ENCODE assay signal across 21 mouse cellular contexts in genomic region chr14:32477581-32477980, GRCm38 (mm10).
DNase-seq lines count a peak whose midpoint lies in the region; ATAC-seq lines count a peak whose summit lies in the region.
"Had no signal": no experiment of that assay in that cellular context is flagged by ENCODE, and none has a peak within 500 bp of the region (broad histone marks: within the 10 kb centered on the region; RNA-seq: fewer than 3 reads in every experiment).

No protein-coding gene starts in this region.

- peak; percentile 21 for DNase-seq in cerebellum, adult 9-10 months
- no peak for DNase-seq in cerebellum, postnatal 4 days (ENCODE audit: low spot score in 2 of 2)
- DNase-seq in cerebellum, postnatal 14 days = peak; percentile 79 to 88
- DNase-seq in brain, adult 2 months (ENCODE audit: low read depth, low spot score) = peak; percentile 44
- no peak for DNase-seq in urinary bladder, adult 18-20 months (ENCODE audit: low spot score in 2 of 2)
- DNase-seq: adrenal gland, adult 2 months; adrenal gland, postnatal 14 days; forebrain, postnatal 0 days; gastrocnemius, adult 2 months; gastrocnemius, postnatal 14 days; heart, adult 11 months; heart, postnatal 14 days; heart, postnatal 4 days; kidney, adult 18-20 months; kidney, adult 9 months had no signal

- ATAC-seq in cerebellum, adult (ENCODE audit: insufficient number of reproducible peaks, low FRiP score, low TSS enrichment) = no peak
- ATAC-seq: CD4-positive, CD25-positive, alpha-beta regulatory T cell, adult 4 months; forebrain, embryonic 14.5 days; forebrain, postnatal 0 days; hindbrain, postnatal 0 days; inflammation-experienced regulatory T-cells, adult 6 months; intestine, embryonic 16.5 days had no signal

Comparison
In these comparisons a context has a peak if more than half of its experiments do, and no peak if none do; other contexts are left out.
1. DNase-seq: peak in cerebellum, adult 9-10 months (single experiment), cerebellum, postnatal 14 days (2 of 2) and brain, adult 2 months (single experiment); none in cerebellum, postnatal 4 days (0 of 2) and urinary bladder, adult 18-20 months (0 of 2).